Mouse (Mus musculus): ENCODE results near the gene Lrmp. TPM values are rescaled to one million over a fixed set of nuclear protein-coding genes. Genes with fewer than 3 reads are reported as not detected.

Lrmp gene
- 2.6 and 3.6 TPM in 2 replicates for polyA plus RNA-seq (2015; fragmentation: Nextera tagmentation; extraction: Ambion mirVana)

DNA sequence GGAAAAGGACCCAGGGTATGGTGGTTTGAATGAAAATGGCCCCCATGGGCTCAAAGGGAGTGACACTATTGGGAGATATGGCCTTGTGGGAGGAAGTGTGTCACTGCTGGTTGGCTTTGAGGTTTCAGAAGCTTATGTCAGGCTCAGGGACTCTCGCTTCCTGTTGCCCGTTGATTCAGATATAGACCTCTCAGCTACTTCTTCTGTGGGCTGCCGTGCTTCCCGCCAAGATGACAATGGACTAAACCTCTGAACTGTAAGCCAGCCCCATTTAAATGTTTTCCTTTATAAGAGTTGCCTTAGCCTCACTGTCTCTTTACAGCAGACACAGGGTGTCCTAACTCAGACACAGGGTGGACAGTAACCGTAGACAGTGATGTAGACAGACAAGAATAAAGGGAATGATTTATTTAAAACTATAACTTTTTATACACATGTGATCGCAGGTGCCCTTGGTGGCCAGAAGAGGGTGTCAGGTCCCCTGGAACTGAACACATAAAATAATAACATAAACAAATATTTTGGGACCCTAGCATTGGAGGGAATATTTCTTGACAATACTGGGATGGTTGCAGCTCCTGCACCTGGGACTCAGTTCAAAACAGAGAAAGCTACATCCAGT is at the start of gene Lrmp:
Gene Lrmp, plus strand, starts transcription at position 178 of the 622 bp plus-strand sequence.
- ATAC-seq (ENCODE audit: low FRiP score, low read depth) = no peak

DNA sequence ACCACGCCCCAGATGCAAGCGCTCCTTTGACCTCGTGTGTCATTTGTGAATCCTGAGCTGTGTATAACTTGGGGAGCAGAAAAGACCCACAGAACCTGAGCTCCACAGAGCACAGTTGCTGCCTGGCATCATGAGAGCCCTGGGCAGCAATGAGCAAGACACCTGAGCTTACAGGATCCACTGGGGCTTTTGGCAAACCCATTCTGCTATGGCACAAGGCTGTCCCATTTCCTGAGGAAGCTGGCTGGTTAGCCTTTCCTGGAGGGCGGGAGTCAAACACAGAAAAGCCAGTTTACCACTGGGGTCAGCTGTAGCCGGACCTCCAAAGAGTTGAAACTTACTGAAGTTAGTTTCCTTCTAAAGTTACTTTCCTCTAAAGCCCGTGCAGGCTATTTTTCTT is 49.0 kb upstream of the Lrmp start:
- H3K36me3 ChIP-seq = no peaks in the 10 kb centered on the region
- H3K9ac ChIP-seq = no peak overlapping the region
- no peak overlapping the region for H3K4me2 ChIP-seq (replicated peaks)
- no peaks in the 10 kb centered on the region for H3K9me3 ChIP-seq
- no peak overlapping the region for H3K27ac ChIP-seq
- no peak for ATAC-seq (ENCODE audit: low FRiP score, low read depth)
- H3K27me3 ChIP-seq = no peaks in the 10 kb centered on the region
- H3K4me1 ChIP-seq = no peaks in the 10 kb centered on the region
- 73% methylated on average over 6 of the region's 6 CpGs for WGBS
- H3K4me3 ChIP-seq = no peak overlapping the region

More for the DNA sequence above, at the start of gene Lrmp:
- H3K27ac ChIP-seq = no peak within 1 kb of the TSS
- no peaks in the 10 kb centered on the region for H3K9me3 ChIP-seq
- no peaks in the 10 kb centered on the region for H3K36me3 ChIP-seq
- H3K9ac ChIP-seq = no peak within 1 kb of the TSS
- 81% methylated on average over 6 of the region's 6 CpGs for WGBS
- no peak within 1 kb of the TSS; the same call in 1 of the 2 replicates for H3K4me2 ChIP-seq (replicated peaks)
- H3K4me3 ChIP-seq = no peak within 1 kb of the TSS
- H3K4me1 ChIP-seq = peaks cover 10% of the 10 kb centered on the region
- no peaks in the 10 kb centered on the region for H3K27me3 ChIP-seq

DNA sequence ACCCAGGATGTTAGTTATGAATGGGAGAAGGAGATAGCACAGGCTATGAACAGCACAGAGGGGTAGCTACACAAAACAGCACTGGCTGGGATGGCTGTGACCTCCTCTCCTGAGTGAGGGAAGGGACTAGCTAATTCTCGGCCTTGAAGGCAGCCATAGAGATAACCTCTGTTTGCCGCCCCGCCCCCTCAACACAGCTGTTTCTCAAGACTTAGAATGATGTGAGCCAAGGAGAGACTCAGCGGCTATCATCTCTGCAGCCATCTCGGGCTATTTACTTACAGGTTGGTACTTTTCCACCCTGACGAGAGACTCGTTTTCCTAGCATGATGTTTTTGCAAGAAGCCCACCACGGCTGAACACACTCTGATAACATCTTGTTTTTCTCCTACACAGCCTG is 47.8 kb upstream of the Lrmp start:
- Histone ChIP-seq H3K9me3 (no peaks in the 10 kb centered on the region), H3K36me3 (no peaks in the 10 kb centered on the region), H3K27ac (no peak overlapping the region), H3K4me1 (no peaks in the 10 kb centered on the region), H3K4me3 (no peak overlapping the region), H3K9ac (no peak overlapping the region), H3K4me2 (replicated peaks) (no peak overlapping the region), H3K27me3 (no peaks in the 10 kb centered on the region)
- no peak for ATAC-seq (ENCODE audit: low FRiP score, low read depth)
- 79% methylated on average over 8 of the region's 8 CpGs for WGBS

DNA sequence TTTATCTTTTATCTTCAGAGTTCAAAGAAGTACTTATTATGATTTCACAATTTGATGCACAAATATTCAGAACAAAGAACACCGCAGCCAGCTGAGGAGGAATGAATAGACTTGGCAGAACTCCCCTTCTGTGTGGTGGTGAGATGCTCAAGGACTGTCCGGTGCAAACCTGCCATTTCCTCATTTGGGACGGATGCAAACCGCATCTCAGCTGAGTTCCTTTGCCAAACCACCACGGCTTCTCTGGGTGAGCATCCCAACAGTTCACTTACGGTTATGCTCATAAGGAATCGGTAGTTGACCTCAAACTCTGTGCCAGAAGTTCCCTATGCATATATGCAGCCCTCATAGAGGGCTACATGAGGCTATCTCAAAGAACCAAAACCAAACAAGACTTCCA is 46.1 kb upstream of the Lrmp start:
- H3K4me1 ChIP-seq = peaks cover 2% of the 10 kb centered on the region; the same call in 1 of the 2 replicates
- no peak overlapping the region for H3K4me3 ChIP-seq
- no peak for ATAC-seq (ENCODE audit: low FRiP score, low read depth)
- H3K9ac ChIP-seq = no peak overlapping the region
- no peak overlapping the region for H3K4me2 ChIP-seq (replicated peaks)
- 96% methylated on average over 7 of the region's 7 CpGs for WGBS
- no peaks in the 10 kb centered on the region for H3K36me3 ChIP-seq
- H3K9me3 ChIP-seq = no peaks in the 10 kb centered on the region
- H3K27ac ChIP-seq = no peak overlapping the region
- H3K27me3 ChIP-seq = peaks cover 6% of the 10 kb centered on the region; the same call in 1 of the 2 replicates

DNA sequence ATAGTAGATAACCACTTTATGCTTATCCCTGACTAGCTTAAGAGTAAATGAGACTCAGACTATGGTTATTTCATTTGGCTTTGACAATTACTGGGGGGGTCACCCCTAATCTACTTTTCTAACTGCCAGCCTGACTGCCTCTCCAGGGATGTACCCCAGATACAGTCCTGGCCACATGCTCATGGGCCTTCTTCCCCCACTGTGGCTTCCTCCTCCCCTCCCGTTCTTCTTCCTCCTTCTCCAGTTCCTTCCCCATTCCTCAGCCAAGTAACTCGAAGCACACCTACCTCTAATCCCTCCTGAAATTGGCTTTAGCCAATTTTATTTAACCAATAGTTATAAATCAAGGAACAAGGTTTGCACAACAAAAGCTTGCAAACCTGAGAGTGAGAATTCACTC is 45.5 kb upstream of the Lrmp start:
- Histone ChIP-seq H3K9ac (no peak overlapping the region), H3K9me3 (no peaks in the 10 kb centered on the region), H3K36me3 (no peaks in the 10 kb centered on the region), H3K4me3 (no peak overlapping the region), H3K4me2 (replicated peaks) (no peak overlapping the region), H3K4me1 (peaks cover 4% of the 10 kb centered on the region; the same call in 1 of the 2 replicates), H3K27me3 (peaks cover 8% of the 10 kb centered on the region; the same call in 1 of the 2 replicates), H3K27ac (no peak overlapping the region)
- WGBS = 59% methylated on average over 2 of the region's 2 CpGs
- no peak for ATAC-seq (ENCODE audit: low FRiP score, low read depth)

DNA sequence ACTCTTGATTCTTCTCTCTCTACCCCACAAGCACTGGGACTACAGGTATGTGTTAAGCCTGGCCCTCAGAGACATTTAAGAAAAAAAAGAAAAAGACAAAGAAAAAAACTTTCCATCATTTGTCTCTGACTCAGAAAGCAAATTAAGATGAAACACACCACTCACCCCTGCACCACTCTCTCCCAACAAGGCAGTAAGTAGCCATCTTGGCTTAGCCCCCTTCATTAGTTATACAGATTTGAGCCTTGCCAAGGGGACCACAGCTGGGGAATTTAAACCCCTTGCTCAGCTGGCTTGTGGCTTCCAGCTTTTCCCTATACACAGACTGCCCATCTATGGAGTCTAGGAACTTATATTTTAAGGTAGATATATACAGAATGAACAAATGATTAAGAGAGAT is 41.0 kb upstream of the Lrmp start:
- peaks cover 11% of the 10 kb centered on the region for H3K4me1 ChIP-seq
- H3K9me3 ChIP-seq = no peaks in the 10 kb centered on the region
- H3K9ac ChIP-seq = no peak overlapping the region
- no peak overlapping the region for H3K27ac ChIP-seq
- H3K4me2 ChIP-seq (replicated peaks) = peak overlapping the region; percentile 95
- ATAC-seq (ENCODE audit: low FRiP score, low read depth) = no peak
- peak overlapping the region; percentile 19; the same call in 1 of the 2 replicates for H3K4me3 ChIP-seq
- H3K27me3 ChIP-seq = peaks cover 22% of the 10 kb centered on the region; the same call in 1 of the 2 replicates
- H3K36me3 ChIP-seq = no peaks in the 10 kb centered on the region

DNA sequence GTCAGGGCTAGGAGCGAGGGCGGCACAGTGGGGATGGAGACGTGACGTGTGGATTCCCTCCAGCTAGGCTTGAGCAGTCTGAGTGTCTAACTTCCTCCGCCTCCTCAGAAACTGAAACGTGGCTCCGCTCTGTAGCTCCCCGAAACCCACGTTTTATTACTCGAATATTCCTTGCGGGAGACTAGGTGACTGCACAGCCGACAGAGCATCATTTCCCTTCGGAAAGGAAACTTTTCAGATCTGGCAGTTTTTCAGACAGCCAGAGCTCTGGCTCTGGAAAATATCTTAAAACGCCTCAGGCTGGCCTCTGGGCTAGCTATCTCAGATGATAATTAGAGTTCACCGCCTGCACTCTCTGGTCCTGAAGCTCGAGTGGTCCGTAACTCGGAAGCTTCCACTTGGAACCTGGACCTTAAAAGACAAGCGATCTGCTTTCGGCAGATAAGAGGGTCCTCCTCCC is 40.3 kb upstream of the Lrmp start:
- peaks cover 22% of the 10 kb centered on the region; the same call in 1 of the 2 replicates for H3K27me3 ChIP-seq
- under 1% methylated on average over 20 of the region's 20 CpGs for WGBS
- H3K4me3 ChIP-seq = peak overlapping the region; percentile 56
- no peaks in the 10 kb centered on the region for H3K9me3 ChIP-seq
- H3K36me3 ChIP-seq = no peaks in the 10 kb centered on the region
- H3K4me1 ChIP-seq = peaks cover 11% of the 10 kb centered on the region
- H3K9ac ChIP-seq = peak overlapping the region; percentile 67
- H3K27ac ChIP-seq = no peak overlapping the region
- ATAC-seq (ENCODE audit: low FRiP score, low read depth) = peak; percentile 71
- H3K4me2 ChIP-seq (replicated peaks) = peak overlapping the region; percentile 95

DNA sequence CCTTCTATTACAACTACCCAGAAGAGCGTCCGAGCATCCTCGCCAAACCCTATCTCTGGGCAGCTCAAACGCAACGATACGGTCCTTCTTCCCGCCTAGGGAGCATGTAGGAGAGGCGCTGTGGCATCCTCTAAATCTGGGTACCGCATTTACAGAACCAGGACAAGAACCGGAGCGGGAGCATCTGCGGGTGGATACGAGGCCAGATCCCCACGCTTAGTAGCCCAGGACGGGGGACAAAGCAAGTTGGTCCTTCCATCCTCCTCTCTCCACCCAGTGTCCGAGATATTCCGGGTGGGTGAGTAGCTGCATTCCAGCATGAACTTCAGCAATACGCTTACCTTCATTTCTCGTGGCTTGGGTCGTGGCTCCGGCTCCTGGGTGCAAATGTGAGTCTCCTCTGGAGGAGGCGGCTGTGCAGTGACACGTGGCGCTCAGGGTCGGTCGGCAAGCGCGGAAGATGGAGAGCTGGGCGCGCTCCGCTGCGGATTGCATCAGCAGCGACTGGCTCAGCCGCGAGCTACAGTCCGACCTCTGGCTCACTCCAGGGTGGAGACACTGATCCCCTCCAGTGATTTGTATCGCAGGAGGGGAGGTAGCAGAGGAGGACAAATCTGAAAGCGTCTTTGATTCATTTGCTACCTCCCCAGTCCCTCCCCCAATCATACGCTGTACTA is 39.8 kb upstream of the Lrmp start, which contains the start of gene Bcat1:
Gene Bcat1, minus strand, starts transcription at position 637 of the 677 bp plus-strand sequence.
- peak; percentile 64; the same call in 1 of the 2 replicates for ATAC-seq (ENCODE audit: low FRiP score, low read depth)
- H3K27ac ChIP-seq = no peak within 1 kb of the TSS
- no peaks in the 10 kb centered on the region for H3K36me3 ChIP-seq
- WGBS = under 1% methylated on average over 39 of the region's 39 CpGs
- H3K4me3 ChIP-seq = peak within 1 kb of the TSS; percentile 56
- H3K4me1 ChIP-seq = peaks cover 11% of the 10 kb centered on the region
- H3K27me3 ChIP-seq = peaks cover 22% of the 10 kb centered on the region; the same call in 1 of the 2 replicates
- peak within 1 kb of the TSS; percentile 67 for H3K9ac ChIP-seq
- no peaks in the 10 kb centered on the region for H3K9me3 ChIP-seq
- peak within 1 kb of the TSS; percentile 95 for H3K4me2 ChIP-seq (replicated peaks)

DNA sequence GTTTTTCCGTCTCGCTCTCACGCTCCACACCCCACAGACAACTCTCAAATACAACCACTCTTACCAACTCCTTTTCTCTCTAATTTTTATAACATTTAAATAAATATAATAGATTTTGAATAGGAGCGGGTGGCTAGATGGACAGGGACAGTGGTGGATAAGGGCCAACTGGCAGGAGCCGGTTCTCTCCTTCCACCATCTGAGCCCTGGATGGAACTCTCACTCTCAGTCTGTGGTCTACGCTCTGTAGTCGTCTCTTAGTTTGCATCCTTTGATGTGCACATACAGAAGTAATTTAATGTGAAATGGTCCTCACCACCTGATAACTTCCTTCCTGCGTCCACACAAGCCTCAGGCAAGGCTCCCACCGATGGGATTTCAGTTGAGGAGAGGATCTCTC is 39.2 kb upstream of the Lrmp start:
- H3K4me3 ChIP-seq = peak overlapping the region; percentile 56
- H3K9ac ChIP-seq = peak overlapping the region; percentile 67
- WGBS = 10% methylated on average over 9 of the region's 9 CpGs
- ATAC-seq (ENCODE audit: low FRiP score, low read depth) = no peak
- no peaks in the 10 kb centered on the region for H3K9me3 ChIP-seq
- H3K4me1 ChIP-seq = peaks cover 11% of the 10 kb centered on the region
- no peak overlapping the region for H3K27ac ChIP-seq
- peaks cover 22% of the 10 kb centered on the region; the same call in 1 of the 2 replicates for H3K27me3 ChIP-seq
- H3K4me2 ChIP-seq (replicated peaks) = peak overlapping the region; percentile 95
- no peaks in the 10 kb centered on the region for H3K36me3 ChIP-seq

DNA sequence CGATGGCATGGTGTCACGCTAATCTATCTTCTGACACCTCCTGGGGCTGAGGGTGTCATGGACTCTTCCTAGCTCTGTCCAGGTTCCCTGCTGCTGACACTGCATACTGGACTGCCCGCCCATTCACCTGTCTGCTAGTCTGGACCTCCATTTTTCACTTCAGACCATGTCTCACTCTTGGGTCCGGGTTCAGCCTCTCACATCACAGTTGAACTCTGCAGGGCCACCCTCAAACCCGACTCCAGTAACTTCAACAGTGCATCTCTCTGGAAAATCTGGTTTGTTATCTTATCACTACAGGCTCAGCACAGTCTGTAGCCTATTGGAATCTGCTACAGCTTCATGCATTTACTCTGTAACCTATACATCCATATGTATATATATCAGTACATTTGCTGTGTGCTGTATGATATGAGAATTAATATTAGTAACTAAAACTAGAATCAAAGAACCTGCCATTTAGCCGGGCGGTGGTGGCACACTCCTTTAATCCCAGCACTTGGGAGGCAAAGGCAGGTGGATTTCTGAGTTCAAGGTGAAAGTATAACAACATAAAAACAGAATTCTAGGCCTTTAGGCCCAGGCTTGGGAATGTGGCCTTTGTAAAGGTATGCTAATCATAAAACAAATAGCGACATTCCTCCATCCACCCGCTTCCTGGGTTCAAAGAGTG is 36.2 kb upstream of the Lrmp start:
- Histone ChIP-seq H3K27me3 (peaks cover 18% of the 10 kb centered on the region; the same call in 1 of the 2 replicates), H3K9me3 (no peaks in the 10 kb centered on the region), H3K4me2 (replicated peaks) (no peak overlapping the region), H3K9ac (no peak overlapping the region), H3K4me3 (no peak overlapping the region), H3K27ac (no peak overlapping the region), H3K36me3 (no peaks in the 10 kb centered on the region), H3K4me1 (peaks cover 10% of the 10 kb centered on the region)
- no peak for ATAC-seq (ENCODE audit: low FRiP score, low read depth)
- 77% methylated on average over 9 of the region's 9 CpGs for WGBS

DNA sequence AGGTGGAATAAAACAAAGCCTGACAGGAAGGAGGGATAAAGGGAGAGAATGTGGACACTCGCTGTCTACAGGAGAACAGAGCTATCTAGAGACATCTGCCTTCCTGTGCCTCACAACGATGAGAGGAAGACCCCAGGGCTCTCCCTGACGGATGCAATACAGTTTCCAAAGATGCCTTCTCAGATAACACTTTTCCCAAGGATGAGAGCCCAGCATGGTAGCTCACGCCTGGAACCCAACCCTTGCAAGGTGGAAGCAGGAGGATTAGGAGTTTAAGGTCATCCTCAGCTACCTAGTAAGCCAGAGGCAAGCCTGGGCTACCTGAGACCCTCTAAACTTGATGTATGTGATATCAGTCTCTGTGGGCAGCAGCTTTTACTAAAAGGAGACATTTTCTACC is 33.7 kb upstream of the Lrmp start:
- WGBS = 64% methylated on average over 4 of the region's 4 CpGs
- no peak overlapping the region for H3K4me3 ChIP-seq
- no peaks in the 10 kb centered on the region for H3K4me1 ChIP-seq
- no peak for ATAC-seq (ENCODE audit: low FRiP score, low read depth)
- no peak overlapping the region for H3K27ac ChIP-seq
- H3K36me3 ChIP-seq = no peaks in the 10 kb centered on the region
- H3K9ac ChIP-seq = no peak overlapping the region
- no peaks in the 10 kb centered on the region for H3K9me3 ChIP-seq
- H3K4me2 ChIP-seq (replicated peaks) = no peak overlapping the region
- 0 out of 2 replicates have a peak, but pooled peaks cover 3% of the 10 kb centered on the region for H3K27me3 ChIP-seq

Measured in limb, embryonic 13.5 days (tissue).